Mouse (Mus musculus) neutrophil, adult 65 days (primary cell): Measurements from ENCODE around the gene Notum. TPM values are rescaled to one million over a fixed set of nuclear protein-coding genes. Genes with fewer than 3 reads are reported as not detected.

ENCODE experiments used
- total RNA-seq: library from RNA; stranded (reverse); gene quantifications from 2 replicates; pipeline ENCODE4 v1.2.4, GENCODE M21; 2023

The Notum gene
- not detected in 2 replicates for total RNA-seq

GRCm38 (mm10) chr11:120661076-120661460, at the start of gene Notum:
TSS of gene Notum (minus strand) at chr11:120661175.

GRCm38 (mm10) chr11:120672687-120673593, 12.0 kb upstream of the Notum start, which contains the start of gene Aspscr1:
TSS of gene Aspscr1 (plus strand) at chr11:120672973.

GRCm38 (mm10) chr11:120648001-120648476, 12.9 kb downstream of the Notum start, which contains the start of gene Myadml2:
TSS of gene Myadml2 (minus strand) at chr11:120648158.

GRCm38 (mm10) chr11:120643601-120643987, 17.4 kb downstream of the Notum start, which contains the start of gene Pycr1:
TSS of gene Pycr1 (minus strand) at chr11:120643769.

GRCm38 (mm10) chr11:120633520-120634343, 27.2 kb downstream of the Notum start, which contains the start of gene Mafg:
TSS of gene Mafg (minus strand) at chr11:120633600.

GRCm38 (mm10) chr11:120625152-120625775, 35.7 kb downstream of the Notum start, which contains the start of gene Sirt7:
TSS of gene Sirt7 (minus strand) at chr11:120625240.

DNA sequence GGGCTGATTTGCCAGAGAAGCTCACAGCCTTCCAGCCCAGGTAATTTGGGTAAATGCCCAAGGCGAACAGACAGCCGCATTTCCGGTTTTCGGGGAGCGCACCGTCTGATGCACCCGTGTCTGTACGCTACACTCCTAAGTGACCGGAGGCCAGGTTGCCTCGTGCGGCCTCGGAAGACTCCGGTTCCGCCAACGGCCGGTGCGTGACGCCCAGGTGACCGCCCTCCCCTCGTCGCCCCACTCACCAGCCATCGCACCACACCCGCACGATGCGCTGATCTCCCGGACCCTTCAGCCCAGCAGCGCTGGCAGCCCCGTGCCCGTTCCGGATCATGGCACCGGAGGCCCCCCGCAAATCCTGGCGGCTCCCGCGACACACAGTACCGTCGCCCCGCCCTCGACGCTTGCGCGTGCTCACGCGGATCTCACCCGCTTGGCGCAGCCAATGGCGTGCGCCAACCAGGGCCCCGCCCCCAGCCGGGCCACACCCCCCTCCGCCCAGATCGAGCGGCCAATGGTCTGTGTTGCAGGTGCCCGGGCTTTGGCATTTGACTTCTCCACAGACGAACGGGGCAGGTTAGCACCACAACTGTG, 43.4 kb downstream of the Notum start, which contains the start of gene Pcyt2:
Gene Pcyt2 (minus strand): TSS at position 418 of the 594 bp plus-strand sequence.

GRCm38 (mm10) chr11:120608241-120609034, 52.5 kb downstream of the Notum start, which contains the start of gene Npb:
TSS of gene Npb (plus strand) at chr11:120608477.

Other genes with a start within 250 kb of the Notum start
- 36.9 and 53.5 TPM in 2 replicates for gene Nploc4, start 223.5 kb downstream of the Notum start, total RNA-seq
- gene Tspan10, start 218.5 kb downstream of the Notum start, total RNA-seq = 0.84 TPM in 1 of 2 replicates, not detected in the other
- not detected in 2 replicates for gene Pde6g, start 207.7 kb downstream of the Notum start, total RNA-seq
- gene Oxld1, start 203.1 kb downstream of the Notum start, total RNA-seq = 2.0 and 4.8 TPM in 2 replicates
- gene Ccdc137, start 203.1 kb downstream of the Notum start, total RNA-seq = 7.4 and 8.1 TPM in 2 replicates
- 5.6 and 7.2 TPM in 2 replicates for gene Arl16, start 193.6 kb downstream of the Notum start, total RNA-seq
- 12.8 and 16.8 TPM in 2 replicates for gene Mrpl12, start 176.6 kb downstream of the Notum start, total RNA-seq
- 11.2 and 13.4 TPM in 2 replicates for gene Slc25a10, start 169.3 kb downstream of the Notum start, total RNA-seq
- not detected in 2 replicates for gene Gcgr, start 130.5 kb downstream of the Notum start, total RNA-seq
- gene Mcrip1, start 111.4 kb downstream of the Notum start, total RNA-seq = 28.8 and 31.9 TPM in 2 replicates
- not detected in 2 replicates for gene Ppp1r27, start 110.0 kb downstream of the Notum start, total RNA-seq
- gene P4hb, start 87.9 kb downstream of the Notum start, total RNA-seq = 245 and 272 TPM in 2 replicates
- 428 and 459 TPM in 2 replicates for gene Arhgdia, start 79.6 kb downstream of the Notum start, total RNA-seq
- 116 and 122 TPM in 2 replicates for gene Alyref, start 62.8 kb downstream of the Notum start, total RNA-seq
- gene Anapc11, start 62.8 kb downstream of the Notum start, total RNA-seq = 36.8 and 40.0 TPM in 2 replicates
- 1.5 TPM in 1 of 2 replicates, not detected in the other for gene Npb, start 52.7 kb downstream of the Notum start, total RNA-seq
- 28.9 and 43.8 TPM in 2 replicates for gene Pcyt2, start 43.2 kb downstream of the Notum start, total RNA-seq
- gene Sirt7, start 35.9 kb downstream of the Notum start, total RNA-seq = 114 and 133 TPM in 2 replicates
- 122 and 149 TPM in 2 replicates for gene Mafg, start 27.6 kb downstream of the Notum start, total RNA-seq
- gene Pycr1, start 17.4 kb downstream of the Notum start, total RNA-seq = 1.4 and 1.5 TPM in 2 replicates
- gene Myadml2, start 13.0 kb downstream of the Notum start, total RNA-seq = not detected in 2 replicates
- 82.0 and 103 TPM in 2 replicates for gene Aspscr1, start 11.8 kb upstream of the Notum start, total RNA-seq
- gene Cenpx, start 52.6 kb upstream of the Notum start, total RNA-seq = 30.2 and 33.5 TPM in 2 replicates
- gene Lrrc45, start 52.8 kb upstream of the Notum start, total RNA-seq = 9.1 and 10.4 TPM in 2 replicates
- gene Rac3, start 60.3 kb upstream of the Notum start, total RNA-seq = 0.88 and 1.2 TPM in 2 replicates
- gene Dcxr, start 66.1 kb upstream of the Notum start, total RNA-seq = 5.6 and 6.1 TPM in 2 replicates
- 2.3 and 2.9 TPM in 2 replicates for gene Cbr2, start 70.9 kb upstream of the Notum start, total RNA-seq
- 36.2 and 41.5 TPM in 2 replicates for gene Hmga1b, start 101.6 kb upstream of the Notum start, total RNA-seq
- 12.0 and 12.2 TPM in 2 replicates for gene Rfng, start 123.0 kb upstream of the Notum start, total RNA-seq
- gene Gps1, start 123.1 kb upstream of the Notum start, total RNA-seq = 34.8 and 43.3 TPM in 2 replicates
- 23.4 and 32.1 TPM in 2 replicates for gene Dus1l, start 135.2 kb upstream of the Notum start, total RNA-seq
- gene Fasn, start 163.4 kb upstream of the Notum start, total RNA-seq = 18.5 and 25.7 TPM in 2 replicates